Mouse (Mus musculus) forebrain, embryonic 11.5 days (tissue): ENCODE data around the gene Magi1. TPM values are rescaled to one million over a fixed set of nuclear protein-coding genes. Genes with fewer than 3 reads are reported as not detected.

Experiments used
- ATAC-seq: fragments of 200-750 bp; cut with Nextera tagmentation; replicated peaks from 2 replicates; pipeline ENCODE4 v1.8.0; 2017; ENCODE audit warnings: moderate TSS enrichment; ENCODE audit not compliant: low FRiP score
- DNase-seq: peaks from one replicate; pipeline ENCODE4 v3.0.0-alpha.2; 2017; ENCODE audit warnings: low spot score
- H3K27ac ChIP-seq: fragments of 300-500 bp; sonication (generic); 2 replicates; pipeline ENCODE4 v1.5.1; 2014; ENCODE audit warnings: low read depth, low read length
- H3K27me3 ChIP-seq: fragments of 300-500 bp; sonication (generic); 2 replicates; pipeline ENCODE4 v1.6.1; 2014; ENCODE audit warnings: mild to moderate bottlenecking, low read length, mixed read lengths; ENCODE audit not compliant: control insufficient read depth, insufficient read depth
- H3K36me3 ChIP-seq: fragments of 300-500 bp; sonication (generic); 2 replicates; pipeline ENCODE4 v1.6.1; 2014; ENCODE audit warnings: mild to moderate bottlenecking, low read length, moderate library complexity, mixed read lengths; ENCODE audit not compliant: control insufficient read depth, insufficient read depth
- H3K4me1 ChIP-seq: fragments of 300-500 bp; sonication (generic); replicated peaks from 2 replicates; pipeline ENCODE4 v1.6.1; 2014; ENCODE audit warnings: low read length, mixed read lengths; ENCODE audit not compliant: control insufficient read depth, insufficient read depth
- H3K4me2 ChIP-seq: fragments of 300-500 bp; sonication (generic); 2 replicates; pipeline ENCODE4 v1.6.1; 2014; ENCODE audit warnings: low read depth, mild to moderate bottlenecking, low read length, moderate library complexity, mixed read lengths; ENCODE audit not compliant: severe bottlenecking
- H3K4me3 ChIP-seq: fragments of 300-500 bp; sonication (generic); 2 replicates; pipeline ENCODE4 v1.5.1; 2014; ENCODE audit warnings: low read depth, low read length
- H3K9ac ChIP-seq: fragments of 300-500 bp; sonication (generic); 2 replicates; pipeline ENCODE4 v1.6.1; 2014; ENCODE audit warnings: low read length
- H3K9me3 ChIP-seq: fragments of 300-500 bp; sonication (generic); 2 replicates; pipeline ENCODE4 v1.6.1; 2016; ENCODE audit warnings: low read length, mixed read lengths; ENCODE audit not compliant: control insufficient read depth
- WGBS: fragments of 180-500 bp; shearing (Covaris S2); extraction: QIAGEN DNeasy Blood & Tissue Kit; methylation state at CpG from one replicate; pipeline ENCODE4 v1.1.7; 2014; 5-methylcytosine and 5-hydroxymethylcytosine counted together
- polyA plus RNA-seq: library from polyadenylated mRNA; unstranded; fragments of >200 nt; fragmentation: Nextera tagmentation; extraction: Ambion mirVana; gene quantifications from 2 replicates; pipeline ENCODE4 v1.2.1, GENCODE M21; 2014

Magi1 gene
- polyA plus RNA-seq, 1 experiment from 2014 or later, result 44.3 TPM

DNA sequence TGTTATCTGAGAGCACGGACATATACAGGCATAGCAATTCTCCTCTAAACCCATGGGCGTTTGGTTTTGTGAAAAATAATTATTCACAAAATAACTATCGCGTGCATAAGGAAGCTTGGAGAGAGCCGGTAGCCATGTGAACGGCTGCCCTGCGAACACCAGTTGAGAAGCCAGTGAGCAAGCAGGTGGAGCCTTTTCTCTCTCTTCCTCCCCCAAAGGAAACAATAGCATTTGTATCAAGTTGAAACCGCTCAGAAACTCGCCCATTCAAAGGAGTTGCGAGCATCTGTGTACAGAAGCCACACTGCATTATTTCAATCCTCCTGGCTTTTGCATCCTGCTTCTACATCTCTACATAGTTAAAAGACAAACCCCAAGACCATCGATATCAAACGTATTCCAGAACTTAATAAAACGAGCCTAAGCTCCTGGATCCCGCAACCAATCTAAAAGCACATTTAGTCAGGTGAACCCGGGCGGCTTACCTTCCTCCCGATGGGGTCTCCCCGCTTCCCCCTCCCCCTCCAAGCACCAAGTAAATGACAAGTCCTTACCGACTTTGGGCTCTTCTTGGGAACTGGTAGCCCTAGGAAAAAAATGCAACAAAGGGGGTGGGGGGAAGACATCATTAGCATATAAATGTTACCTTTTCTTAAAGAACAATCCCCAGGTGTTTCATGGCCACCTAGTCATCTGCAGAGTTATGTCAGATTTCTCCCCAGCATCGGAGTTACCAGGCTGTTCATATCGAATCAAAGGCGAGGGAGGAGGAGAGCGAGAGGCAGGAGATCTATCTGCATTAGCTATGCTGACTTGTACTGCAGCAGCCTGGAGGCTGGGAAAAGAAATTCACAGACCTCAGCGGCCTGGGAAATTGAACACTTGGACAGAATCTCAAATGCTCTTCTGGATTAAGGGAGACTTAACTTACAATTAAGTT is 566.8 kb downstream of the Magi1 start:
- H3K9ac ChIP-seq, result no peak overlapping the region
- H3K4me3 ChIP-seq, result no peak overlapping the region
- H3K27me3 ChIP-seq, result 0 out of 2 replicates have a peak, but pooled peaks cover 2% of the 10 kb centered on the region
- no peaks in the 10 kb centered on the region for H3K36me3 ChIP-seq
- no peak for ATAC-seq
- H3K4me2 ChIP-seq, result peak overlapping the region; percentile 24; the same call in 1 of the 2 replicates
- WGBS, result 4% methylated on average over 24 of the region's 24 CpGs
- no peak for DNase-seq
- H3K4me1 ChIP-seq, result peaks cover 15% of the 10 kb centered on the region
- no peak overlapping the region for H3K27ac ChIP-seq
- no peaks in the 10 kb centered on the region for H3K9me3 ChIP-seq

DNA sequence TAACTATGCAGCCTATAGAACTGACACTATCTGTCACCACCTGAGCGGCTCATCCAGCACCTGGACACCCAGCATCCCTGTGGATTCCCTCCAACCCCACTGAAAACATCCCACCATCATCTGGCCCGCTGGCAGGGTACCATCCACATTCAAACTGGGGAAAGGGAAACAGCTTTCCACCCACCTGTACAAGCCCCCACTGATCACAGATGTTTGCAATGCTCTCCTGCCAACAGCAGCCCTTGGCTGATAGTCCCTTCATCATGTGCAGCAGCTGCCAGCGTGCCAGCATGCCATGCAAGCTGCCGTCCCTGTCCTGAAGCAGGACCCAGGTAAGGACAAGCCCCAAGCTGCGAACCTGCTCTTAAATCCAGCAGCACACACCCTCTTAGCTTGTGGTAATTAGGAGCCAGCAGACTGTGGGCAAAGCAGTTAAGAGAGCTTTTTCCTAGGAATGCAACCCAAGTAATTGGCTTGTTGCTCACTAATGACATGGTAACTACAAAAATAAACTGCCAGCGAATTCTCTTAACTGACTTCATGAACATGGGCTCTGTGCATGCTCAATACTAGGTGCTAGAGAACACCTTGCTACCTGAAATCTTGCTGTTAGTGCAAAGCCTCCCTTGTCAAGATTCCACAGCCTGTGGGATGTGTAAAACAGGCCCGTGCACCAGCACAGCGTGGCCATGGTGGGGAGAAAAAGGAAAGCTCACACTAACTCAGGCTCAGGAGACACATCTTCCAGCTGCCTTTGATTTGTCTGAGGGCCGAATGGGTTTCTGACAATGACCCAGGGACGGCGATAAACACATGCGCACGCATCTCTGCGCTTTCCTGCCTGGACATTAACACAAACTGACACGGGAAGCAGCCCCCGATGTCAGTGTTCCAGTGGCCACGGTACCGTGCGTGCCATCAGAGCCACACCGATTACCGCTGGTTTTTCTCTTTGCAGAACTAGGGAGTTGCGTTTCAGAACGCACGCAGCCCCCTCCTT is 568.2 kb downstream of the Magi1 start:
- H3K4me3 ChIP-seq, result no peak overlapping the region
- no peak overlapping the region for H3K27ac ChIP-seq
- H3K36me3 ChIP-seq, result no peaks in the 10 kb centered on the region
- 30% methylated on average over 24 of the region's 24 CpGs for WGBS
- no peak overlapping the region for H3K9ac ChIP-seq
- peaks cover 15% of the 10 kb centered on the region for H3K4me1 ChIP-seq
- ATAC-seq (no peak), DNase-seq (no peak)
- 0 out of 2 replicates have a peak, but pooled peaks cover 2% of the 10 kb centered on the region for H3K27me3 ChIP-seq
- no peak overlapping the region for H3K4me2 ChIP-seq
- H3K9me3 ChIP-seq, result no peaks in the 10 kb centered on the region

DNA sequence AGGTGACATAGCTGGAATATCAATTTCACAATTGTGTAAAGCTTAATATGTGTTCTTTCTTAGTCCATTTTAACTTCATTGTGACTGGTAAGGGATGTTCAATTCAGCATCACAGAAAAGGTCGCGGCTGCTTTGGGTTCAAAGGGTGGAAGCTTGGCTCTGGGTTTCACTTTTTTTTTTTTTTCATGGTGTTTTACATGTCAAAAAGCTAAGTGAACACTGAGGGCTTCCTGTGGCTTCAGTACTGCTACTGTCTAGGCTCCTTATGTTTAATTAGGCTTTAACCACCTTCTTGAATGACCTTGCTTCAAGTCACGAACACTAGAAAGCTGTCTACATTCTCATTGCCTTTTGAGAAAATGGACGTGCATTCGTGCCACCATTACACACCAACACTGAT is 579.4 kb downstream of the Magi1 start:
- H3K4me3 ChIP-seq, result no peak overlapping the region
- whole genome bisulfite sequencing, result 72% methylated on average over 5 of the region's 5 CpGs

DNA sequence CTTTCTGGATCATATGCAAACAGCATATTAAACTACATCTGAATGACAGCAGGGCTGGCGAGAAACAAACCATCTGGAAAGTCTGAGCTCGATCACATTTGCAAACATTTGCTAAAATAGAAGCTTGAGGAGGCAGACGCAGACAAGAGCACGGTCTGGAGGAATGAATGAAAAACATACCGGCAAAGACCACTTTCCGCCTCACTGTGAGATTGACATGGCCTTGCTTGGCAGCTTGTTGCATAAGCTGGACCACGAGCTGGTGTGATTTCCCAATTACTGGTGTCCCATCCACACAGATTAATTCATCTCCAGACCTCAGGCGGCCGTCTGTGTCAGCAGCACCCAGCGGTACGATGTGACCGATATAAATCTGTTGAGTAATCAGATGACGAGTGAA is 584.3 kb downstream of the Magi1 start:
- no peaks in the 10 kb centered on the region for H3K27me3 ChIP-seq
- H3K4me3 ChIP-seq, result no peak overlapping the region
- no peak for ATAC-seq
- WGBS, result 87% methylated on average over 13 of the region's 13 CpGs
- no peak overlapping the region for H3K27ac ChIP-seq
- no peaks in the 10 kb centered on the region for H3K4me1 ChIP-seq
- H3K36me3 ChIP-seq, result peaks cover 6% of the 10 kb centered on the region; the same call in 1 of the 2 replicates
- H3K9me3 ChIP-seq, result no peaks in the 10 kb centered on the region
- no peak for DNase-seq
- no peak overlapping the region for H3K9ac ChIP-seq
- H3K4me2 ChIP-seq, result no peak overlapping the region

More for the DNA sequence above, 579.4 kb downstream of the Magi1 start:
- Histone ChIP-seq H3K4me2 (no peak overlapping the region), H3K36me3 (peaks cover 5% of the 10 kb centered on the region; the same call in 1 of the 2 replicates), H3K9ac (no peak overlapping the region), H3K4me1 (no peaks in the 10 kb centered on the region), H3K27ac (no peak overlapping the region), H3K27me3 (no peaks in the 10 kb centered on the region), H3K9me3 (no peaks in the 10 kb centered on the region)
- no peak for DNase-seq
- no peak for ATAC-seq

DNA sequence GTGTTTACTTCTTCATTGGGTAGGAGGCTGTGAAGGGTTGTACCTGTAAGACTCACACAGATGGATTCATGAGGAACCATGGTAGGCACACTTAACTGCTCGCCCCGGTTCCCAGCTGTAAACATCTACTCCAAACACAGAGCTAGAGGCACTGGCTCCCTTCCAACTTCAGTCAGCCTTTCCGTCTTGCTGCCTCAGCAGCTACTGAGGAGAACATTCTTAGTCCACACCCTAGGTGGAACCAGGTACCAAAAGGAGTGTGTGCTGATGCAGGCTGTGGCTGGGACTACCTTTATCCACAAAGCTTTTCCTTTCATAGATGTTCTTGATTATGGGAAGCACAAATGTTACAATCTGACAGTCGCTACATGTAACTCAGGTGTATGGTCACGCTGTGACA is 585.8 kb downstream of the Magi1 start:
- H3K4me1 ChIP-seq, result no peaks in the 10 kb centered on the region
- no peaks in the 10 kb centered on the region for H3K27me3 ChIP-seq
- no peak overlapping the region for H3K4me3 ChIP-seq
- no peak overlapping the region for H3K27ac ChIP-seq
- 86% methylated on average over 5 of the region's 5 CpGs for WGBS
- ATAC-seq, result no peak
- DNase-seq, result no peak
- no peaks in the 10 kb centered on the region for H3K9me3 ChIP-seq
- no peak overlapping the region for H3K9ac ChIP-seq
- no peak overlapping the region for H3K4me2 ChIP-seq
- peaks cover 6% of the 10 kb centered on the region; the same call in 1 of the 2 replicates for H3K36me3 ChIP-seq

DNA sequence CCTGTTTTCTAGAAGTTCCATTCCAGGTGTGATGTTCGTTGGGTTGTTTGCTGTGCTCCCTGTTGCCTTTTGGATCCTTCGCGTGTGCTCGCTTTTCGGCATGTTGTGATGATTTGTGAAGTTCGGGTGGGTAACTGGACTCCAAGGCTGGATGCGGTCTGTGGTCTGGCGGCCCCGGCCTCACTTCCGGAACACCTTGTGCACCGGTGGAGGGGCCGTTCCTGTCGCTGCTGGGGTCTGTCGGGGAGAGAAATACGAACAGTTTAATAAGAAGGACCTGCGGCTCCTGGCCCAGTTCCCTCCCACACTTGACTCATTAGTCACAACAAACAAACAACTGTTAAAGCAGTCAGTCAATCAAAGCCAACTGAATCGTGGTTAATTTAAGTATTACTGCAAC is 605.0 kb downstream of the Magi1 start:
- H3K36me3 ChIP-seq, result peaks cover 14% of the 10 kb centered on the region

DNA sequence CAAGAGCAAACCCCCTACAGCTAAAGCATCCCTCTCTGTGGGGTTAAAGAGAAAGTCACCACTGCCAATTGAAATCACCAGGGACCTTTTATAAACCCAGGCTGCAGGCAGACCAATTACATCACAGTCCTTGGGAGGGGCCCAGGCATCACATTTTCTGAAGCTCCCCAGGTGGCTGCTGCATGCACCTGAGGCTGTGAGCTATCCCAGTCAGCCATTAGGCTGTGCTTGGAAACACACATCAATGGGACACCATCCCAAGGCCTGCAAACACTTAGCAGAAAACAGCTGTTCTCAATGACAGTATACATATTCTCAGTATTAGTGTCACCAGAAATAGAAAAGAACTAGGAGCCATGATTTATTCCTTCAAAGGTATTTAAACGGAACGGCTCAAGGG is 617.0 kb downstream of the Magi1 start:
- Histone ChIP-seq H3K4me2 (no peak overlapping the region), H3K4me1 (no peaks in the 10 kb centered on the region), H3K9ac (no peak overlapping the region), H3K4me3 (no peak overlapping the region), H3K36me3 (no peaks in the 10 kb centered on the region), H3K27ac (no peak overlapping the region), H3K27me3 (no peaks in the 10 kb centered on the region), H3K9me3 (no peaks in the 10 kb centered on the region)
- 56% methylated on average over 2 of the region's 2 CpGs for WGBS
- no peak for ATAC-seq
- no peak for DNase-seq

More for the DNA sequence above, 605.0 kb downstream of the Magi1 start:
- Histone ChIP-seq H3K9me3 (no peaks in the 10 kb centered on the region), H3K9ac (no peak overlapping the region), H3K4me2 (no peak overlapping the region), H3K4me1 (no peaks in the 10 kb centered on the region), H3K27me3 (no peaks in the 10 kb centered on the region), H3K4me3 (no peak overlapping the region), H3K27ac (no peak overlapping the region)
- ATAC-seq (no peak), DNase-seq (no peak)
- 78% methylated on average over 17 of the region's 17 CpGs for WGBS

DNA sequence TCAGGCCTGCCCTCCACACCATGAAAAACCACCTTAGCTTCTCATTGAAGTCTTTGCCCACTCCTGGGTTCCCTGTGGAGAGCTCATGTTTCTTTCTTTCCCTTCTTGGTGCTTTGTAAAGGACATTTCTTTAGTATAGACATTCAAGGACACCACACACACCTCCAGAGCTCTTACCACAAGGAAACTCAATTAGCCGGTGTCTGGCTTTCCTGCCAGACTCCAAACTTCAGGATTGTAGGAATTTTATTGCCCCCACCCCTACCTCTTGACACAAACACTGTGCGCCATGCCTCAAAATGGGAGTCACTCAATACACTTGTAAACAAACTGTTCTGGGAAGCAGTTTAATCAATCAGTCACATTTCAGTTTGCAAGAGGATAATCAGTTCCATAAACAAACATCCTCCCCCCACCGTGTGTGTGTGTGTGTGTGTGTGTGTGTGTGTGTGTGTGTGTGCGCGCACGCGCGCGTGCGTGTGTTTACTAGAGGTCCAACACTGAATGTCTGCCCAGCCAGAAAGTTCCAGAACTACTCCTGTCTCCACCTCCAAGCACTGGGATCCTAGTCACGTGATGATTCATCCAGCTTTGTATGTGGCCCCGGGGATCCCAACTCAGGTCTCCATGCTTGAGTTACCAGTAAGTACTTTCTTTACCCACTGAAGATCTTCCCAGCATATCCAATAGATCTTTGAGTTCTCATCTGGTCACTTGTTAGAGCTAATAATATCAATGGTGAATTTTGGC is 618.5 kb downstream of the Magi1 start:
- H3K27ac ChIP-seq, result no peak overlapping the region
- H3K4me1 ChIP-seq, result no peaks in the 10 kb centered on the region
- no peak overlapping the region for H3K9ac ChIP-seq
- DNase-seq (no peak), ATAC-seq (no peak)
- 94% methylated on average over 12 of the region's 12 CpGs for WGBS
- no peaks in the 10 kb centered on the region; the same call in 1 of the 2 replicates for H3K27me3 ChIP-seq
- H3K4me3 ChIP-seq, result no peak overlapping the region
- no peaks in the 10 kb centered on the region for H3K9me3 ChIP-seq
- H3K36me3 ChIP-seq, result no peaks in the 10 kb centered on the region
- H3K4me2 ChIP-seq, result no peak overlapping the region
